Mouse (Mus musculus) bone marrow macrophage, adult 2 months (primary cell): Measurements from ENCODE around the gene Pik3cb. TPM values are rescaled to one million over a fixed set of nuclear protein-coding genes. Genes with fewer than 3 reads are reported as not detected.

Experiments
- H3K27ac ChIP-seq: 2 replicates; pipeline ENCODE4 v1.5.1; 2012; ENCODE audit warnings: low read depth, low read length; ENCODE audit not compliant: insufficient read depth
- H3K4me1 ChIP-seq: 2 replicates; pipeline ENCODE4 v1.6.1; 2012; ENCODE audit warnings: low read length; ENCODE audit not compliant: control insufficient read depth, insufficient read depth
- H3K4me3 ChIP-seq: 2 replicates; pipeline ENCODE4 v1.5.1; 2012; ENCODE audit warnings: mild to moderate bottlenecking, low read length, moderate library complexity; ENCODE audit not compliant: insufficient read depth
- CTCF ChIP-seq: IDR thresholded peaks from 2 replicates; pipeline ENCODE4 v1.5.1; 2012; ENCODE audit warnings: low read depth, mild to moderate bottlenecking, low read length, moderate library complexity
- POLR2A ChIP-seq: IDR thresholded peaks from 2 replicates; pipeline ENCODE4 v1.6.1; 2012; ENCODE audit warnings: mild to moderate bottlenecking, low read depth, low read length, borderline replicate concordance
- polyA plus RNA-seq: library from polyadenylated mRNA; stranded (reverse); fragments of >200 nt; gene quantifications from 2 replicates; pipeline ENCODE4 v1.2.4, GENCODE M21; 2012; ENCODE audit not compliant: missing spikeins, insufficient read depth, insufficient read length

Gene Pik3cb
- polyA plus RNA-seq, 1 experiment = 15.6 TPM

- H3K27ac ChIP-seq = no peak overlapping the region
- TF ChIP-seq POLR2A (no peak), CTCF (peak; percentile 93)
- H3K4me3 ChIP-seq = no peak overlapping the region
- no peaks in the 10 kb centered on the region for H3K4me1 ChIP-seq
Observed at GRCm38 (mm10) chr9:99062544-99062943, 77.9 kb downstream of the Pik3cb start.

GRCm38 (mm10) chr9:99057751-99058150 is 82.7 kb downstream of the Pik3cb start:
- no peaks in the 10 kb centered on the region for H3K4me1 ChIP-seq
- no peak overlapping the region for H3K27ac ChIP-seq
- no peak overlapping the region for H3K4me3 ChIP-seq
- TF ChIP-seq POLR2A (no peak), CTCF (no peak)

- Histone ChIP-seq H3K4me3 (no peak overlapping the region), H3K4me1 (no peaks in the 10 kb centered on the region), H3K27ac (no peak overlapping the region)
- TF ChIP-seq POLR2A = no peak
- no peak for TF ChIP-seq CTCF
Observed at GRCm38 (mm10) chr9:99049760-99050159, 90.7 kb downstream of the Pik3cb start.

- Histone ChIP-seq H3K4me1 (no peaks in the 10 kb centered on the region), H3K27ac (no peak overlapping the region)
- no peak for TF ChIP-seq POLR2A
- no peak for TF ChIP-seq CTCF
Observed at GRCm38 (mm10) chr9:99048724-99049250, 91.6 kb downstream of the Pik3cb start.

GRCm38 (mm10) chr9:99044761-99045160 is 95.7 kb downstream of the Pik3cb start:
- Histone ChIP-seq H3K27ac (no peak overlapping the region), H3K4me1 (no peaks in the 10 kb centered on the region), H3K4me3 (no peak overlapping the region)
- no peak for TF ChIP-seq CTCF
- TF ChIP-seq POLR2A = no peak

More at GRCm38 (mm10) chr9:99048724-99049250, 91.6 kb downstream of the Pik3cb start:
- H3K4me3 ChIP-seq = no peak overlapping the region

GRCm38 (mm10) chr9:99042641-99043040 is 97.8 kb downstream of the Pik3cb start:
- H3K4me3 ChIP-seq = no peak overlapping the region
- TF ChIP-seq CTCF (no peak), POLR2A (no peak)
- H3K4me1 ChIP-seq = no peaks in the 10 kb centered on the region
- H3K27ac ChIP-seq = no peak overlapping the region

- no peak overlapping the region for H3K4me3 ChIP-seq
- H3K27ac ChIP-seq = no peak overlapping the region
- no peak for TF ChIP-seq CTCF
- TF ChIP-seq POLR2A = no peak
- no peaks in the 10 kb centered on the region for H3K4me1 ChIP-seq
Observed at GRCm38 (mm10) chr9:99041994-99042393, 98.4 kb downstream of the Pik3cb start.

GRCm38 (mm10) chr9:99035575-99035974 is 104.8 kb downstream of the Pik3cb start, which contains the start of gene Gm1123:
Gene Gm1123, minus strand, starts transcription at chr9:99035715.
- no peak for TF ChIP-seq POLR2A
- TF ChIP-seq CTCF = no peak
- H3K27ac ChIP-seq = no peak within 1 kb of the TSS
- H3K4me1 ChIP-seq = peaks cover 7% of the 10 kb centered on the region
- no peak within 1 kb of the TSS for H3K4me3 ChIP-seq

GRCm38 (mm10) chr9:99034111-99034510 is 106.3 kb downstream of the Pik3cb start:
- Histone ChIP-seq H3K27ac (no peak overlapping the region), H3K4me1 (peaks cover 7% of the 10 kb centered on the region), H3K4me3 (no peak overlapping the region)
- TF ChIP-seq POLR2A = no peak
- no peak for TF ChIP-seq CTCF

GRCm38 (mm10) chr9:99032031-99032430 is 108.4 kb downstream of the Pik3cb start:
- Histone ChIP-seq H3K4me3 (no peak overlapping the region), H3K4me1 (peaks cover 7% of the 10 kb centered on the region), H3K27ac (no peak overlapping the region)
- TF ChIP-seq POLR2A (no peak), CTCF (no peak)
